Mouse (Mus musculus): ENCODE measurements around the gene Gng12.
"Not testable (repeated sequence)": the region's sequence is repeated elsewhere in the genome, so short reads cannot be mapped to it uniquely, and the experiment has no call there.

Gng12 gene

DNA sequence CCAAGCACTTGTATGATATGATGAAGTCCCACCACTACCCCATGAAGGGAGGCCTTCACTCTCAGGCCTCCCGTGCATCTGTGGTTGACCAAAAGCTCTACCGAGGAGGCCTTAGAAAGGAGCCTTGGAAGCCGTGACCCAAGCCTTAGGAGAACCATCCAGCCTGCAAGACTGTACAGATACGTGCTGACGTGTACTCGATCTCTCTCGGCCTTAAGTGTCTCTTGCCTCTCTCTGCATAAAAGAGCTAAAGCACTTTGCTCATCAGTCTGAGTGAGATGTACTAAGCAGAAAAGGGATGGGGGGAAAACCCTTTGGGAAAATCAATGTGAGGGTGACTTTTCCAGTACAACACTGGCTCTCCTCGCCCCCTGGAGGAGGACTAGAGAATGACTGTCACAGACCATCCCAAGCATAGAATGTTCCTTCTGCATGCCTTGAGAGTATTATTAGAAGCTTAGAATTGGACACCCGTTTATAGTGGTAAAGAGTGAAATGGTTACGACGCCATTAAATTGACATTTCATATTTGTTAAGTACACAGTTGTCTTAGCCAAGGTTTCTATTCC lies 59.0 kb downstream of the Gng12 start:
- peak; percentile 52 for DNase-seq (ENCODE audit: low spot score)

DNA sequence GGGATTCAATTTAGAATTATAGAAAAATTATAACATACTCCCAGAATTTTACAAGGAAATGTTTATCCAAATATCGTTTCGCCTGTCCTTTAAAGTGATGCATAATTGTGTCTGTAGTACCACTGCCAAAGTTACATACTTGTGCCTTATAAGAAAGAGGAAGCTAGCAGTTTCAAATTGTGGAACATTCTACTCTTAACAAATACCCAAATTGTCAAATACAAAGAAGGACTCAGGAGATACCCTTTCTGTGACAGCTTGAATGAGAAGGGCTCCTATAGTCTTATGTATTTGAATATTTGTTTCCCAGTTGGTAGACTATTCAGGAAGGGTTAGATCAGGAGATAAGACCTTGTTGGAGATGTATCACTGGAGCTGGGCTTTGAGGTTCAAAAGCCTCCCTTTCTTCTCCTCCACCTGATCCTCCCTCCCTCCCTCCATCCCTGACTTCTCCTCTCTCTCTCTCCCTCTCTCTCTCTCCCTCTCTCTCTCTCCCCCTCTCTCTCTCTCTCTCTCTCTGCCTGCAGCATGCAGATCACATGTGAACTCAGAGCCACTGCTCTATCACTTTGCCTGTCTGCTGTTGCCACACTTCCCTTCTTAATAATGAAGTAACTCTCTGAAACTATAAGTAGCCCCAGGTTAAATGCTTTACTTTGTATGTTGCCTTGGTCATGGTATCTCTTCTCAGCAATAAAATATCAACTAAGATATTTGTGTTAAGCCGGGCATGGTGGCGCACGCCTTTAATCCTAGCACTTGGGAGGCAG lies 62.5 kb downstream of the Gng12 start:
- DNase-seq (ENCODE audit: low spot score): no peak

DNA sequence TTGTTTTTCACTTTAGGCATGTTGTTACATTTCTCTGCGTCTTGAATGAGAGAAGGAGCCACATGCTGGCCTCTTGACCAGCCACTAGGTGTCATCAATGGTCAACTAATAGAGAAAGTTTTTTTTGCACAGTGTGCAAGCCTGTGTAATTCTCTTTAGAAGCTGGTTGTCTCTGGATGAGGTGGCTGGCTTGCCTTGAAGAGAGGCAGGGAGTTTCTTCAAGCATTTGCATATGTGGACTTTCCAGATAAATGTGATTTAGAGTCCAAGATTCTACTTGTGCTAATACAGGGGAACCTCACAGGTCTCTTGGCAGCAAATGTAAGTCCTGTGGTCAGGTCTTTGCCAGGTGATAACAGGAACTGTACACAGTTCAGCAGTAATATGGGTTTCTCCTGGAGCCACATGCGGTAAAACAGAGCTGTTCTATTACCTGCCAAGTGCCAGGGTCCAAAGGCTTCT lies 66.4 kb downstream of the Gng12 start:
- peak; percentile 82 for DNase-seq (ENCODE audit: low spot score)

DNA sequence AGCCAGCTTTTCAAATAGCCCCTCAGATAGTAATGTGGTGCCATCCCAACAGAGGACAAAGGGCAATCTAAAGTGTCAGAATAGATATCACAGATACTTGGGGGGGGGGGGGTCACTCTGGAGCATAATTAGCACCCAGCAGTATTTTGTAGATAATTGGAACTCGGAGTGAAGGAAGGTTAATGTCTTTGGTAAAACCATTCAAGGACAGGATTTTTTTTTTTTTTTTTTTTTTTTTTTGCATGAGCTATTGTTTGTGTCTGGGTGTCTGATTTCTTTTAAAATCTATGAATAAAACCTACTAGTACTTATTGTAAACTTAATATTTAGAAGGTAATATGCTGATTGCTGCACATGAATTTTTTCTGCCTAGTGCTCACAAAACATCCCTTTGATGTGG lies 66.9 kb downstream of the Gng12 start:
- DNase-seq (ENCODE audit: low spot score): no peak

DNA sequence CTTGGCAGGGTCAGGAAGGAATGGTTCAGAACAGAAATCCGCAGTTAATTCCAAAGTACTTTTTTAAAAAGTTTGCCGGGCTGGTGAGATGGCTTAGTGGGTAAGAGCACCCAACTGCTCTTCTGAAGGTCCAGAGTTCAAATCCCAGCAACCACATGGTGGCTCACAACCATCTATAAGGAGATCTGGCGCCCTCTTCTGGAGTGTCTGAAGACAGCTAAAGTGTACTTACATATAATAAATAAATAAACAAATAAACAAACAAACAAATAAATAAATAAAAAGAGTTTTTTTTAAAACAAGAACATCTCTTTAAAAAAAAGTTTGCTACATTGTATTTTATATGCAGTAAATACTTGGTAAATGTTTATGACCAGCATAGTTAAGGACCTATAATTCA lies 67.5 kb downstream of the Gng12 start:
- DNase-seq (ENCODE audit: low spot score): not testable (repeated sequence)

DNA sequence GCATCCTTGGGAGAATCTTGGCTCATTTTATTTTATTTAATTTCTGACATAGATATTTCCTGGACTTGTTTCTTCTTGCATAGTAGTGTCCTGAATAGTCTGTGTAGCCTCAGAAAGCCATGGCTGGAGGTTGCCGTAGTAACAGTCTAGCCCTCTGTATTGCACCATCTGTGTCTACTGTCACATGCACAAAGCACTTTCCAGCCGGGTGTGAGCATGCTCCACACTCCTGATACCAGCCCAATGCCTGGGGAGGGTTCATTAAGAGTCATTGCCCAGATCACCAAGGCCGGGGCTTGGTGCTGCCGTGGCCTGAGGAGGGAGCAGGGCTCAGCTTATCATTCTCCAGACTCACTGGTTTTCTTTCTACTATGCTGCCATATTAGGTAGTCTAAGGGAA lies 68.0 kb downstream of the Gng12 start:
- peak; percentile 68 for DNase-seq (ENCODE audit: low spot score)

DNA sequence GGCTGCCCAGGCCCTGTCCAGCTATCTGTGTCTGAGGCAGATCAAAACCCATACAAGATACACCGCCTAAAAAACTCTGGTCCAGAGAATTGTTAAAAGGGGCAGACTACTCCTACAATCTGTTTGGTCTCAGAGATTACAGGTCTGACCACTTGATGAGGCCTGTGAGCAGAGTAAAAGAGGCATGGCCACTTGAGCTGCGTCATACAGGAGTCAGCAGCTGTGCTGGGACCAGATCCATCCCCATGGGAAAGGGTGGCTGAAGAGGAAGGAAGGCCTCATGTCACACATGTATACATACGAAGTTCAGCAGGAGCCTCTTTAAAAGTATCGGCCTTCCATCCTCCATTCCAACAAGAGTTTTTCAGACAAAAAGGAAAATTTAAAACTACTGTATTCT lies 69.0 kb downstream of the Gng12 start:
- DNase-seq (ENCODE audit: low spot score): no peak

- no peak for DNase-seq (ENCODE audit: low spot score)
Measured at GRCm38 (mm10) chr6:66967788-66968187, 71.6 kb downstream of the Gng12 start.

DNA sequence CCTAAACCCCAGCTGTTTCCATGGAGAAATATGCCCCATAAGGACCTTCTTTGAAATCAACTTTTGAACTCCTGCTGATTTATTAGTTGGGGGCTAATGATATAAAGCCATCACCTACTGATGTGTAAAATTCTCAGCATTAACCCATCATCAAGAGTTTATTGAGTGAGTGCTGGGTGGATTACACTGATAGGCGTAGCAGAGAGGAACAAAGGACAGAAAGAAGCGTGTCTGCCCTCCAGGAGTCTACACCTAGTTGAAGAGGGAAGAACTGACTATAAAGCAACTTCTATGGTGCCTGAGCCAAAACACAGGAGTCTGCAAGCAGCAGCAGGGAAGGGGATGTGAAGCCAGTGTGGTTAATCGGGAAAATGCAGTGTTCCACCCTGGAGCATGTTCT lies 73.2 kb downstream of the Gng12 start:
- DNase-seq (ENCODE audit: low spot score): peak; percentile 14

DNA sequence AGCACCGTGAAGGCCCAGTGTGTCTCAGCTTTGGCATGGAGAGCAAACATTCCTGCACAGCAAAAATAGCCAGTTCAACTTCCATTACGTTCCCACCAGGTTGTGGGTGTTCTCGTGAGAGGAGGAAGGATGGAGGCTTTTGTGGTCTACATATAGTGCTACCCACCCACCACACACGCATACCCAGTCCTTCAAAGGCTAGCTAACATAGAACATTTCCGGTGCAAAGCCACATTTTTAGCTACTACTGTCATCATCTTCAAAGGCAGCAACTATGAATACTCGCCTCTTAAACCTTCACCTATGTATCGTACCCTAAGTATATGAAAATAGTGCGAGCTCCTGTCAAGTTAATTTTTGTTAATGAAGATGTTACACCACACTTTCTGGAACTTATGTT lies 76.1 kb downstream of the Gng12 start:
- DNase-seq (ENCODE audit: low spot score): no peak

DNA sequence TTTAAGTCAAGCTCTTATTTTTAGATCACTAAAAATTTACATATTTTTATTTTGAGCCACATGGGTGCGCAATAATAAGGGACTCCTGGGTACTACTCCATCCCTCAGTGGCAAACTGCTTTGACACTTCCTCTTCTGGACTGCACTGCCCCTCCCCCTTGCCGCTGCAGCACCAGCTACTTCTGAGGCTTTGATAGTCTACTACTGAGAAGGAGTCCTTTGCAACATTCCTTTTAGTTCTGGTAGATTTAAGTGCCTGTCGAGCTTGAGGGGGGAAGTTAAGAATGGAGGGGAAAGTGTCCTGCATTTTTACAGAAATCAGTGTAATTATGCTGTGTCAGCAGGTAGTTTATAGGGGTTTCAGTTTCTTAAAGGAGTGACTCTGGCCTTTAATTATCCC lies 77.0 kb downstream of the Gng12 start:
- no peak for DNase-seq (ENCODE audit: low spot score)

DNA sequence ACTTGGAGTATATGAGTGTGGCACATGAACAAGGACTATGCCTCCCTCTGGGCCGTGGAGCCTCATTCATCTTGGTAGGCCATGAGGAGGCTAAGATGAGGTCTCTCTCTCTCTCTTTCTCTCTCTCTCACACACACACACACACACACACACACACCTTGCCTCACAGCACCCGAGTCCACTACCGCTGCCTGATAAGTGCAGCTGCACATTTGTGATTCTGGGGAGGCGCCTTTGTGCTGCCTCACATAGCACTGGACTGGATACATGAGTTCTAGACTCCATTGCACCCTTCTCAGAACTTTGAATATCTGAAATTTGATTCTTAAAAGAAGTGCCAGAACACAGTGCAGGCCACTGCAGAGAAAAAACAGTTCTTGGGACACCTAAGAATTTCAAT lies 79.3 kb downstream of the Gng12 start:
- DNase-seq (ENCODE audit: low spot score): no peak

DNA sequence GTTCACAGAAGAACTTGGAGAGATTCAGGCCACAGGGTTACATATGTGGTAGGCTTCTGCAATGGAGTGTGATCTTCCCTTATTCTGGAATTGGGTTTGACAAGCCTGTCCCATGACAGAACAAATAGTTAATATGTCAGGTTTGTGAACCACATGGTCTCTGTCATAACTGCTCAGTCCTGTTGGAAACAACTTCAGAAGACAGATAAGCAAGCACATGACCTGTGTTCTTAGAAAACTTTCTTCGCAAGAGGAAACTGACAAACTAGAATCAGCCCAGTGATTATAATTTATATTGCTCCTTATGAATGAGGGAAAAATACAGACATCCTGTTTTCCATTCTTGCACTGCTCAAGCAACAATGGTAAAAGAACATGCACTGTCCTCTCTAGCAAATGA lies 83.0 kb downstream of the Gng12 start:
- no peak for DNase-seq (ENCODE audit: low spot score)

DNA sequence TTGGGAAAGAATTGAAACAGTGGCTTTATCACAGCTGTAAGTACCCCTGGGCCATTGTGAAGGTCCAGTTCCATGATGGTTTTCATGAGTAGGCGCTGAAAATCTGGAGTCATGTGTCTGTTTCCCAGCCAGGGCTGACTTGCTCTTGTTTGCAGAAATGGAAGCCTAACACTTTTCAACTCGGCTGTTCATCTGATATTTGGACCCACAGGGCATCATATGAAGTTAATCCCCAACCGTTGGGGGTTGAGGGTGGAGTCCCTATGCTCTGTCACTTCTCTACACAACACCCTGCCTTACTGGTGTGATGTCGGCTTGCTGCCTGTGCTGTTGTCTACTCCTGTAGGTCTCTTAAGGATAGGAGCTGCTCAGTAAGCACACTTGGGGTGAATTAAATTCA lies 83.8 kb downstream of the Gng12 start:
- no peak for DNase-seq (ENCODE audit: low spot score)

- DNase-seq (ENCODE audit: low spot score): no peak
Measured at GRCm38 (mm10) chr6:66981366-66981765, 85.2 kb downstream of the Gng12 start.

- no peak for DNase-seq (ENCODE audit: low spot score)
Measured at GRCm38 (mm10) chr6:66981864-66982263, 85.7 kb downstream of the Gng12 start.

DNA sequence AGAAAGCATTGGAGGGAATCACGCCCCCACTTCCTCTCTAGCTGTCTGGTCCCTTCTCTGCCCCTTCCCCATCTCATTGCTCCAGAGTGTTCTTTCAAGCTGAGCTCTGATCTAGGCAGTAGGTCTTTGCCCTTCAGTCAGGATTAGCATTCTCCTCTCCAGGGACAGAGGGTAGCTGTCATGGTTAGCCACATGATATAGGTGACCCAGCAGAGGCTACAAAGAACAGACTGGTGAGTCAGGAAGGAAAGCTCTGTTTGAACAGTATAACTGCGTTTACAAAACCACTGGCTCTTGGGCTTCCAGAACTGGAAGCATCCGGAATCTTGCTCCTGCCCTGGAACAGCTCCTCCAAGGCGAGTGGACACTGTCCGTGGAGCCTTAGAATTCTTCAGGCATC lies 87.9 kb downstream of the Gng12 start:
- no peak for DNase-seq (ENCODE audit: low spot score)

- no peak for DNase-seq (ENCODE audit: low spot score)
Measured at GRCm38 (mm10) chr6:66984672-66985071, 88.5 kb downstream of the Gng12 start.

GRCm38 (mm10) chr6:66985500-66985899 lies 89.3 kb downstream of the Gng12 start:
- no peak for DNase-seq (ENCODE audit: low spot score)

DNA sequence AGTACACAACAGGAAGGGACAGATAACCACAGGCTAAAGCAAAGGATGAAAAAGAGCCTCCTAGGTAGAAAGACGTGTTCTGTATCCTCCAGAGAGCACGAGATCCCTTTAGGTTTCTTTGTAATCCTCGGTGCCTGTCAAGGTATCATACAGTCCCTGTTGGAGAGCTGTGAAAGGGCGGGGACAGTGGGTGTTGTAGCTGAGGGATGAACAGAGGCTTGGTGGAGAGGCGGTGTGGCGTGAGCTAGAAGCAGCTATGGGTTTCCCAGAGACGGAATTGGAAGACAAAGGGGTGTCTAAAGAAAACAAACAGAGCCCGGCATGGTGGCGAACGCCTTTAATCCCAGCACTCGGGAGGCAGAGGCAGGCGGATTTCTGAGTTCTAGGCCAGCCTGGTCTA lies 89.9 kb downstream of the Gng12 start:
- DNase-seq (ENCODE audit: low spot score): no peak

- DNase-seq (ENCODE audit: low spot score): no peak
Measured at GRCm38 (mm10) chr6:66987643-66988042, 91.4 kb downstream of the Gng12 start.

DNA sequence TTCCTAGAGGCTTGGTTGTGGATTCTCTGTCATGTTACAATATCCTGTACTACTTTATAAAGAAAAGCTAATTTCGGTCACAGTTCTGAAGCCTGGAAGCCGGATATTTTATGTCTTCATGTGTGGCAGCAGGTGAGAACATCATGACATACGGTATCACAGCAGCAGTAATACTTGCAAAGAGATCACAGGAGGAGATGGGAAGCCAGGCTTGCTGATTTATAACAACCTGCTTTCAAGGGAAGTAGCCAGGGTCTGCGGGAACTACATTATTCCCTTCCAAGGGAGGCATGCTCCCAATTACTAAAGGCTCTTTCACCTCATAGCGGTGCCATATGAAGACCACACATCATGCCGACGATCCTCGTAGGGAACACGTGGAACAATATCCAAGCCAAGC lies 92.2 kb downstream of the Gng12 start:
- no peak for DNase-seq (ENCODE audit: low spot score)

GRCm38 (mm10) chr6:66989037-66989436 lies 92.8 kb downstream of the Gng12 start:
- DNase-seq (ENCODE audit: low spot score): no peak

- DNase-seq (ENCODE audit: low spot score): no peak
Measured at GRCm38 (mm10) chr6:66989518-66989917, 93.3 kb downstream of the Gng12 start.

Data from embryo, embryonic 10.5 days (tissue).